Mouse (Mus musculus): ENCODE data around the gene 4930558K02Rik.

GRCm38 (mm10) chr1:162008208-162008607 is 28.8 kb upstream of the 4930558K02Rik start:
- no peak for TF ChIP-seq POLR2A (IDR thresholded peaks at IDR 0.05; ENCODE audit: borderline replicate concordance, extremely low read depth, insufficient read depth, insufficient read length, poor library complexity, severe bottlenecking)
- no peak for TF ChIP-seq CTCF (IDR thresholded peaks at IDR 0.05; ENCODE audit: borderline replicate concordance, extremely low read depth, insufficient read depth, insufficient read length)

Measured in brain, embryonic 14.5 days (tissue).